Mouse (Mus musculus) frontal cortex, postnatal 25 days (tissue): ENCODE results near the gene Cbx6.
"Not testable (repeated sequence)": the region's sequence is repeated elsewhere in the genome, so short reads cannot be mapped to it uniquely, and the experiment has no call there.

ENCODE experiments used
- DNase-seq, 2 experiments: peaks; one replicate each; pipeline ENCODE4 v3.0.0; 2022; ENCODE audit warnings: low spot score in 2 of 2

The Cbx6 gene

GRCm38 (mm10) chr15:79830388-79830787 lies 4.1 kb downstream of the Cbx6 start:
- DNase-seq, result peak; percentile 67 to 72

GRCm38 (mm10) chr15:79829431-79829830 lies 5.1 kb downstream of the Cbx6 start:
- no peak for DNase-seq

- peak in 1 of 2 experiments; percentile 21 for DNase-seq
Observed at GRCm38 (mm10) chr15:79828366-79829035, 6.0 kb downstream of the Cbx6 start.

GRCm38 (mm10) chr15:79827778-79828210 lies 6.7 kb downstream of the Cbx6 start:
- no peak for DNase-seq

GRCm38 (mm10) chr15:79827061-79827777 lies 7.3 kb downstream of the Cbx6 start:
- no peak for DNase-seq

GRCm38 (mm10) chr15:79826221-79826935 lies 8.1 kb downstream of the Cbx6 start:
- DNase-seq, result no peak

GRCm38 (mm10) chr15:79825146-79825825 lies 9.2 kb downstream of the Cbx6 start:
- no peak for DNase-seq

- no peak for DNase-seq
Observed at GRCm38 (mm10) chr15:79823588-79824280, 10.8 kb downstream of the Cbx6 start.

- DNase-seq, result no peak
Observed at GRCm38 (mm10) chr15:79822265-79823199, 12.0 kb downstream of the Cbx6 start.

GRCm38 (mm10) chr15:79818325-79818724 lies 16.2 kb downstream of the Cbx6 start:
- DNase-seq, result no peak

- no peak for DNase-seq
Observed at GRCm38 (mm10) chr15:79813666-79814258, 20.7 kb downstream of the Cbx6 start.

GRCm38 (mm10) chr15:79812840-79813239 lies 21.6 kb downstream of the Cbx6 start:
- not testable (repeated sequence) for DNase-seq

- DNase-seq, result no peak
Observed at GRCm38 (mm10) chr15:79810997-79811396, 23.5 kb downstream of the Cbx6 start.

GRCm38 (mm10) chr15:79810061-79810460 lies 24.4 kb downstream of the Cbx6 start:
- DNase-seq, result no peak

GRCm38 (mm10) chr15:79808658-79809057 lies 25.8 kb downstream of the Cbx6 start:
- DNase-seq, result no peak

GRCm38 (mm10) chr15:79808114-79808513 lies 26.4 kb downstream of the Cbx6 start:
- DNase-seq, result no peak

GRCm38 (mm10) chr15:79807050-79807449 lies 27.4 kb downstream of the Cbx6 start:
- no peak for DNase-seq

GRCm38 (mm10) chr15:79805246-79805645 lies 29.2 kb downstream of the Cbx6 start:
- no peak for DNase-seq

GRCm38 (mm10) chr15:79804352-79805071 lies 30.0 kb downstream of the Cbx6 start, which contains the start of gene Nptxr:
Nptxr (minus strand) TSS chr15:79804766.
- DNase-seq, result peak in 1 of 2 experiments; percentile 31
